Mouse (Mus musculus) G1E (cell line): ENCODE data around the gene Prkcsh.

Source experiments
- CTCF ChIP-seq: IDR thresholded peaks from 2 replicates; pipeline ENCODE4 v1.5.1; 2012; ENCODE audit warnings: low read depth, low read length, inconsistent platforms, mixed read lengths
- GATA1 ChIP-seq: IDR thresholded peaks from 2 replicates; pipeline ENCODE4 v1.6.1; 2012; ENCODE audit warnings: borderline replicate concordance, low read length, inconsistent platforms, mixed read lengths
- GATA2 ChIP-seq: IDR thresholded peaks from 2 replicates; pipeline ENCODE4 v1.6.1; 2012; ENCODE audit warnings: low read depth, low read length, inconsistent platforms, borderline replicate concordance
- POLR2AphosphoS5 ChIP-seq: IDR thresholded peaks from 2 replicates; pipeline ENCODE4 v1.6.1; 2012; ENCODE audit warnings: low read depth, low read length, inconsistent platforms; ENCODE audit not compliant: insufficient replicate concordance
- TAL1 ChIP-seq: conservative IDR thresholded peaks from 2 replicates; pipeline ENCODE4 v1.6.1; 2012; ENCODE audit warnings: low read depth, low read length, inconsistent platforms, mixed read lengths

DNA sequence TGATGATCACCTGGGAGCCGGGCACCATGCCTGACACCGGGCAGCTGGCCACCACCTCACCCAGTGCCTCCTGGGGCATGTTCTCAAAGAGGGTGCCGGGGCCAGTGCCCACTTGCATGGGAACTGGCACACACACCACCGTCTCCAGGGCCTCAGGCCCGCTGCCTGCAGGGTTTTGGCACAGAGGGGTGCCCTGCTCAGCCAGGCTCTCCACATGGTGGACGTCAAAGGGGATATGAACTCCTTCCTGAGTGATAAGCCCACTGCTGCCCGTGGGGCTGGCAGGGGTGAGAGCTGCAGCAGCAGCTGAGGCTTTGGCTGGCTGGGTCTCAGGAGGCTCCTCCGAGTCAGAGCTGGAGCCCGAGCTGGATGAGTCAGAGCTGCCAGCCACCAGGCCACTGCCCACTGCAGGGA, 55.4 kb downstream of the Prkcsh start:
- TF ChIP-seq GATA2 (no peak), CTCF (no peak), GATA1 (no peak), POLR2AphosphoS5 (no peak), TAL1 (no peak)
